Mouse (Mus musculus) midbrain, embryonic 15.5 days (tissue): Measurements from ENCODE around the gene Abcb9. TPM values are rescaled to one million over a fixed set of nuclear protein-coding genes. Genes with fewer than 3 reads are reported as not detected.
A peak's percentile ranks its signal among the peaks of the same experiment; 100 is the strongest.

Experiments used
- ATAC-seq: fragments of 200-750 bp; cut with Nextera tagmentation; replicated peaks from 2 replicates; pipeline ENCODE4 v1.8.0; 2017; ENCODE audit warnings: moderate TSS enrichment
- H3K27ac ChIP-seq: fragments of 300-500 bp; sonication (generic); 2 replicates; pipeline ENCODE4 v1.5.1; 2015; ENCODE audit warnings: mild to moderate bottlenecking, inconsistent platforms
- H3K27me3 ChIP-seq: fragments of 300-500 bp; sonication (generic); replicated peaks from 2 replicates; pipeline ENCODE4 v1.6.1; 2015; ENCODE audit warnings: inconsistent platforms
- H3K36me3 ChIP-seq: fragments of 300-500 bp; sonication (generic); replicated peaks from 2 replicates; pipeline ENCODE4 v1.6.1; 2015; ENCODE audit warnings: inconsistent platforms
- H3K4me1 ChIP-seq: fragments of 300-500 bp; sonication (generic); 2 replicates; pipeline ENCODE4 v1.6.1; 2015; ENCODE audit warnings: inconsistent platforms
- H3K4me2 ChIP-seq: fragments of 300-500 bp; sonication (generic); 2 replicates; pipeline ENCODE4 v1.6.1; 2015; ENCODE audit warnings: inconsistent platforms, mild to moderate bottlenecking, moderate library complexity
- H3K4me3 ChIP-seq: fragments of 300-500 bp; sonication (generic); 2 replicates; pipeline ENCODE4 v1.5.1; 2015; ENCODE audit warnings: mild to moderate bottlenecking, inconsistent platforms
- H3K9ac ChIP-seq: fragments of 300-500 bp; sonication (generic); 2 replicates; pipeline ENCODE4 v1.6.1; 2015; ENCODE audit warnings: mild to moderate bottlenecking, inconsistent platforms
- H3K9me3 ChIP-seq: fragments of 300-500 bp; sonication (generic); 2 replicates; pipeline ENCODE4 v1.6.1; 2016; ENCODE audit warnings: inconsistent platforms
- WGBS: fragments of 180-500 bp; shearing (Covaris S2); methylation state at CpG from one replicate; pipeline ENCODE4 v1.1.7; 2015; ENCODE audit warnings: mixed read lengths; 5-methylcytosine and 5-hydroxymethylcytosine counted together
- polyA plus RNA-seq: library from polyadenylated mRNA; unstranded; fragments of >200 nt; fragmentation: Nextera tagmentation; extraction: Ambion mirVana; gene quantifications from 2 replicates; pipeline ENCODE4 v1.2.1, GENCODE M21; 2015

Abcb9 gene
- 16.0 and 17.7 TPM in 2 replicates for polyA plus RNA-seq

DNA sequence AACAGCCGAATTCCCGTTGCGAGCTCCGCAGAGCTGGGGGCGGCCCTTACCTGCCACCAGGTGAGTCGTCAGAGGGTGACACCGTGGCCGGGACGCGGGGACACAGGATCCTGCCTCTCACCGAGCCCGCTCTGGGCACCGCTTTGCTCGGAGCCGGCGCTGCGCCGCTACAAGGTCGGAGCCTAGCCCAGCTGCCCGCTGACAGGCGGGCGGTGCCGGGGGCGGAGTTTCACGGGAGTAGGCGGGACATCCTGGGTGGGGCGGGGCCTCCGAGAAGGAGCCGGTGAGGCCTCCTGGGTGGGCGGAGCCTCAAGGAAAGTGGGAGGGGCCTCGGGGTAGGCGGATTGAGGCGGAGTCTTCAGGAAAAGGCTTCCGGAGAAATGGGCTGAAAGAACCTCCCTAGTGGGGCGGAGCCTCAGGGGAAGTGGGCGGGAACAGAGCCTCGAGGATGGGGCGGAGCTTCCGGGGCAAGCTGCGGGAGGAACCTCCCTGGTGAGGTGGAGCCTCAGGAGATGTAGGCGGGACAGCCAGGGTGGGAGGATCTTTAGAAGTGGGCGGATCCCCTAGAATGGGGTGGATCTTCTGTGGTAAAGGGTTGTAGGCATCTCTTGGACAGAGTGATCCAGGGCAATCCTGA lies at the start of gene Abcb9:
Abcb9 (minus strand) TSS at position 203 of the 637 bp plus-strand sequence.
- WGBS, result 2% methylated on average over 42 of the region's 42 CpGs
- Histone ChIP-seq H3K4me1 (peaks cover 13% of the 10 kb centered on the region), H3K4me2 (peak within 1 kb of the TSS; percentile 59), H3K9me3 (no peaks in the 10 kb centered on the region), H3K27me3 (no peaks in the 10 kb centered on the region), H3K4me3 (peak within 1 kb of the TSS; percentile 54), H3K36me3 (no peaks in the 10 kb centered on the region), H3K9ac (peak within 1 kb of the TSS; percentile 52), H3K27ac (no peak within 1 kb of the TSS)
- peak; percentile 87 for ATAC-seq

GRCm38 (mm10) chr5:124138066-124138465 lies 42.5 kb upstream of the Abcb9 start:
- Histone ChIP-seq H3K27ac (no peak overlapping the region), H3K4me2 (no peak overlapping the region), H3K4me1 (no peaks in the 10 kb centered on the region), H3K36me3 (peaks cover 19% of the 10 kb centered on the region), H3K27me3 (no peaks in the 10 kb centered on the region), H3K9ac (no peak overlapping the region), H3K4me3 (no peak overlapping the region), H3K9me3 (no peaks in the 10 kb centered on the region)
- 85% methylated on average over 7 of the region's 7 CpGs for WGBS
- no peak for ATAC-seq

DNA sequence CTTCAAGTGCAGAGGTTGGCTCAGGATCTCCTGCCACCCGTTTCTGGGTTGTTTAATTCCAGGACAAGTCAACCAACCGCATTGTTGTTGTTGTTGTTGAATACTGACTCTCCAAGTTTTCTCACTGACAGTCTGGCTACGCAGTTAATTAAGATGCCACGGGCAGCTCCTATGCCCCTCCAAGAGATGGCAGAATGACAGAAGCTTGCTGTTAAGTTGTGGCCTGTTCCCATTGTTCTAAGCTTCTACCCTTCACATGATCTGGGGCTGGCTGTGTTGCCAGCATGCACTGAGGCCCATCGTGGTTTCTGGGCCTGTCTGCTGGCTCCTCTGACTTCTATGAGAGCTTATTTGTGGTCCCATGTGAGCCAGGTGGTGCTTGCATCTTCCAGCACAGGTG lies 38.7 kb upstream of the Abcb9 start:
- Histone ChIP-seq H3K4me3 (no peak overlapping the region), H3K9me3 (no peaks in the 10 kb centered on the region), H3K9ac (no peak overlapping the region), H3K36me3 (peaks cover 18% of the 10 kb centered on the region; the same call in 1 of the 2 replicates), H3K27ac (no peak overlapping the region), H3K4me1 (no peaks in the 10 kb centered on the region), H3K27me3 (no peaks in the 10 kb centered on the region), H3K4me2 (no peak overlapping the region)
- 84% methylated on average over 5 of the region's 5 CpGs for WGBS
- ATAC-seq, result no peak

DNA sequence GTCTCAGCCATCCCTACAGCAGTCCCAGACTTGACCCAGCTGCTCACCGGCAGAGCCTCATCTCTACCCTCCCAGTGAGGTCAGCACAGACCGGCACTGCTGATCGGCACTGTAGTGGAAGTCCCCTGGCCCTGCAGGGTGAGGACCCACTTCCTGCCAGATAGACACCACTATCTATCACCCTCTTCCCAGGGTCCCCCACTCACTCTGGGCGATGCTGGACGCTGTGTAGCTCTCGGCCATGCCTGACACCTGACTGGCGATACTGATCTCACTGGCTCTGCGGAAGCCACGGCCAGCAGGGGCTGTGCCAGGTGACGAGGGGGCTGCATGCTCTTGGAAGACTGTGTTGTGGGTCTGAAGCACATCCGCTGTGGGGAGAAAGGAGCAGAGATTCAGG lies 29.5 kb upstream of the Abcb9 start:
- Histone ChIP-seq H3K27me3 (no peaks in the 10 kb centered on the region), H3K4me1 (no peaks in the 10 kb centered on the region), H3K4me2 (no peak overlapping the region), H3K27ac (no peak overlapping the region), H3K36me3 (peaks cover 45% of the 10 kb centered on the region), H3K9me3 (no peaks in the 10 kb centered on the region), H3K4me3 (no peak overlapping the region), H3K9ac (no peak overlapping the region)
- 91% methylated on average over 11 of the region's 11 CpGs for WGBS
- ATAC-seq, result no peak

- no peak overlapping the region for H3K4me3 ChIP-seq
- H3K27me3 ChIP-seq, result no peaks in the 10 kb centered on the region
- no peak overlapping the region for H3K27ac ChIP-seq
- no peak overlapping the region for H3K4me2 ChIP-seq
- no peak overlapping the region for H3K9ac ChIP-seq
- H3K9me3 ChIP-seq, result no peaks in the 10 kb centered on the region
- H3K36me3 ChIP-seq, result peaks cover 32% of the 10 kb centered on the region
- ATAC-seq, result no peak
- WGBS, result 93% methylated on average over 18 of the region's 18 CpGs
- peaks cover 9% of the 10 kb centered on the region for H3K4me1 ChIP-seq
These were observed 26.8 kb upstream of the Abcb9 start for GRCm38 (mm10) chr5:124122357-124122756.

DNA sequence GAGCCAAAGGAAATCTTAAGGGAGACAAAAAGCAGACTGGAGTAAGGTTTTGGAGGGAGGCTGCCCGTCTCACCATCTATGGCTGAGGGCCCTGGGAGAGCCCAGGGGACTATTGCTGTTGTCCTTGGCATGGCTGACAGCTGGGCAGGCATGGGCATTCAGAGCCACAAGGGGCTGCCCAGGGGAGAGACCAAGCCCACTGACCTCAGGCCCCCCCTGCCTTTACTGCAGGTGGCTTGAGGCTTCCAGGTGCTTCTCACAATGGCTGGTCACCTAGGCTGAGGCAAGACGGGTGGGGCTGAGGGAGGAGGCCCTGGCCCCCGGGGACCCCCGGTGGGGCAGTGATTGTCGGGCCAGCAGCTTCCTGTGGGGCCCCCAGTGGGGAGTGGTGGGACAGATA lies 23.6 kb upstream of the Abcb9 start:
- Histone ChIP-seq H3K27ac (no peak overlapping the region), H3K4me2 (no peak overlapping the region), H3K4me3 (no peak overlapping the region), H3K27me3 (no peaks in the 10 kb centered on the region), H3K9ac (no peak overlapping the region), H3K36me3 (peaks cover 26% of the 10 kb centered on the region; the same call in 1 of the 2 replicates), H3K9me3 (no peaks in the 10 kb centered on the region), H3K4me1 (peaks cover 23% of the 10 kb centered on the region)
- no peak for ATAC-seq
- whole genome bisulfite sequencing, result 87% methylated on average over 5 of the region's 5 CpGs

GRCm38 (mm10) chr5:124115990-124116845 lies 20.6 kb upstream of the Abcb9 start, which contains the start of gene Arl6ip4:
Arl6ip4 (plus strand) TSS chr5:124116089.
- Histone ChIP-seq H3K9ac (peak within 1 kb of the TSS; percentile 81), H3K4me3 (peak within 1 kb of the TSS; percentile 76), H3K4me2 (peak within 1 kb of the TSS; percentile 97), H3K9me3 (no peaks in the 10 kb centered on the region), H3K36me3 (peaks cover 16% of the 10 kb centered on the region; the same call in 1 of the 2 replicates), H3K4me1 (peaks cover 40% of the 10 kb centered on the region), H3K27ac (peak within 1 kb of the TSS; percentile 83), H3K27me3 (no peaks in the 10 kb centered on the region)
- 1% methylated on average over 64 of the region's 64 CpGs for WGBS
- ATAC-seq, result peak; percentile 25

DNA sequence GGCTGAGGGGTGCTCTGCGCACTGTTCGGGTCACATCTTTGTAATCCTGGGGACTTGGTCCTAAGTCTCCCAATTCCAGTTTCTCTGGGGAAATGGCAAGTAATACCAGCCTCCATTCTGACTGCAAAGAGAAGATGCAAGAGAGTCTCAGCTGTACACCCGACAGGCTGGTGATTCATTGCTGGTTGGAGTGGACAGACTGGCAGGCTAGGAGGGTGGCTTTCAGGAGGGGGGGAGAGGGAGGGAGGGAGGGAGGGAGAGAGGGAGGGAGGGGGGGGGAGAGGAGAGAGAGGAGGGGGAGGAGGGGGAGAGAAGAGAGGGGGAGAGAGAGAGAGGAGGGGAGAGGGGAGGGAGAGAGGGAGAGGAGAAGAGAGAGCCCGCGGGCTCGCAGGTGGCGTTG lies 19.9 kb upstream of the Abcb9 start:
- H3K9me3 ChIP-seq, result no peaks in the 10 kb centered on the region
- peaks cover 45% of the 10 kb centered on the region for H3K4me1 ChIP-seq
- peaks cover 10% of the 10 kb centered on the region; the same call in 1 of the 2 replicates for H3K36me3 ChIP-seq
- peak overlapping the region; percentile 83 for H3K27ac ChIP-seq
- H3K4me3 ChIP-seq, result peak overlapping the region; percentile 76
- no peaks in the 10 kb centered on the region for H3K27me3 ChIP-seq
- no peak for ATAC-seq
- peak overlapping the region; percentile 81 for H3K9ac ChIP-seq
- 25% methylated on average over 7 of the region's 7 CpGs for WGBS
- peak overlapping the region; percentile 97 for H3K4me2 ChIP-seq

- H3K27ac ChIP-seq, result no peak overlapping the region
- no peak overlapping the region for H3K4me3 ChIP-seq
- no peaks in the 10 kb centered on the region; the same call in 1 of the 2 replicates for H3K36me3 ChIP-seq
- H3K9ac ChIP-seq, result no peak overlapping the region
- 91% methylated on average over 24 of the region's 24 CpGs for WGBS
- no peaks in the 10 kb centered on the region for H3K9me3 ChIP-seq
- H3K4me2 ChIP-seq, result no peak overlapping the region
- peaks cover 45% of the 10 kb centered on the region for H3K4me1 ChIP-seq
- no peaks in the 10 kb centered on the region for H3K27me3 ChIP-seq
- ATAC-seq, result no peak
These were observed 18.9 kb upstream of the Abcb9 start for GRCm38 (mm10) chr5:124114276-124115025.

DNA sequence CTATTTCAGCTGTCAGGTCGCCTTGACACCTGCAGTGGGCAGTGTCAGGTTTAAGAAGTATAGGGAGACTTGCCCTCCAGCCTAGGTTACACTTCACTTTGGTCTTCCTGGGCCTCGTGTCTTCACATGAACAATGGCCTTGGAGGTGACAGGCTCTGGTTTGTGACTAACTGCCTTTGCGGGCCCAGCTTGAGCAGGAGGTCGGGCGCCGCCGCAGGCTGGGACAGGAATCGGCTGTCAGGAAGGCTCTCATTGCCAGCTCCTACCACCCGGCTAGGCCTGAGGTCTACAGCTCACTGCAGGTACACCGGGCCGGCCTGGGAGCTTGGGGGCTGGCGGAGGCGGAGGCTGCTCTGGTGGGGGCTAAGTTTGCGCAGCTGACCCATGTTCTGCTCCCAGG lies 17.4 kb upstream of the Abcb9 start:
- Histone ChIP-seq H3K9ac (peak overlapping the region; percentile 74), H3K36me3 (no peaks in the 10 kb centered on the region), H3K9me3 (no peaks in the 10 kb centered on the region), H3K27ac (peak overlapping the region; percentile 94; the same call in 1 of the 2 replicates), H3K4me3 (peak overlapping the region; percentile 77), H3K4me2 (peak overlapping the region; percentile 80), H3K4me1 (peaks cover 43% of the 10 kb centered on the region), H3K27me3 (no peaks in the 10 kb centered on the region)
- WGBS, result 19% methylated on average over 14 of the region's 14 CpGs
- ATAC-seq, result no peak

GRCm38 (mm10) chr5:124112531-124112930 lies 16.9 kb upstream of the Abcb9 start:
- under 1% methylated on average over 18 of the region's 18 CpGs for WGBS
- peaks cover 38% of the 10 kb centered on the region for H3K4me1 ChIP-seq
- H3K9ac ChIP-seq, result peak overlapping the region; percentile 74
- peak overlapping the region; percentile 77 for H3K4me3 ChIP-seq
- no peaks in the 10 kb centered on the region for H3K27me3 ChIP-seq
- no peak for ATAC-seq
- peak overlapping the region; percentile 94 for H3K27ac ChIP-seq
- no peaks in the 10 kb centered on the region for H3K9me3 ChIP-seq
- no peaks in the 10 kb centered on the region for H3K36me3 ChIP-seq
- peak overlapping the region; percentile 80 for H3K4me2 ChIP-seq
